Mouse (Mus musculus) T-helper 17 cell (primary cell): ENCODE measurements at regions not wholly inside any gene's neighbourhood (a gene's known extent, or its start where the extent isn't known, plus 50 kb on each side); places are given as distances from the start of the nearest gene placed in this dataset.

Experiments
- in situ Hi-C, 2 experiments: fragments of 300-600 bp; cut with MboI, MseI; formaldehyde crosslinking; loops; 1 replicate in 1 of 2; 2 replicates in 1 of 2; pipeline ENCODE4 v1.15.1; 2025; ENCODE audit warnings: high pct_unique_total_duplicates in 2 of 2

- in situ Hi-C loops = no loop called here
Observed at GRCm38 (mm10) chr8:15271793-15272587, 226.1 kb upstream of the BB014433 start.

GRCm38 (mm10) chr8:15270290-15270689, 224.4 kb upstream of the BB014433 start:
- in situ Hi-C loops = no loop called here

GRCm38 (mm10) chr8:15244770-15245485, 199.1 kb upstream of the BB014433 start:
- in situ Hi-C loops = no loop called here

- in situ Hi-C loops = no loop called here
Observed at GRCm38 (mm10) chr8:15235410-15235809, 189.5 kb upstream of the BB014433 start.

- in situ Hi-C loops = no loop called here
Observed at GRCm38 (mm10) chr8:15233241-15233640, 187.4 kb upstream of the BB014433 start.

- in situ Hi-C loops = no loop called here
Observed at GRCm38 (mm10) chr8:15230217-15230616, 184.3 kb upstream of the BB014433 start.

- in situ Hi-C loops = no loop called here
Observed at GRCm38 (mm10) chr8:15221211-15221912, 175.5 kb upstream of the BB014433 start.

GRCm38 (mm10) chr8:15209856-15210521, 164.1 kb upstream of the BB014433 start:
- in situ Hi-C loops = no loop called here

GRCm38 (mm10) chr8:15201556-15201955, 155.7 kb upstream of the BB014433 start:
- in situ Hi-C loops = no loop called here

GRCm38 (mm10) chr8:15190708-15191107, 144.8 kb upstream of the BB014433 start:
- in situ Hi-C loops = no loop called here

- in situ Hi-C loops = no loop called here
Observed at GRCm38 (mm10) chr8:15189079-15189612, 143.3 kb upstream of the BB014433 start.
